Mouse (Mus musculus): ENCODE results near the gene Fggy. TPM values are rescaled to one million over a fixed set of nuclear protein-coding genes. Genes with fewer than 3 reads are reported as not detected.
A peak's percentile ranks its signal among the peaks of the same experiment; 100 is the strongest.

Gene Fggy
- polyA plus RNA-seq, 1 experiment from 2014 or later = 7.3 TPM

GRCm38 (mm10) chr4:95746954-95747353 is 189.6 kb downstream of the Fggy start:
- 94% methylated on average over 6 of the region's 6 CpGs for WGBS

GRCm38 (mm10) chr4:95747415-95748202 is 190.3 kb downstream of the Fggy start:
- Histone ChIP-seq H3K9me3 (no peaks in the 10 kb centered on the region), H3K4me3 (no peak overlapping the region), H3K36me3 (replicated peaks) (no peaks in the 10 kb centered on the region), H3K4me1 (peaks cover 20% of the 10 kb centered on the region), H3K27ac (replicated peaks) (no peak overlapping the region), H3K27me3 (replicated peaks; ENCODE audit: low read depth, poor library complexity, severe bottlenecking) (no peaks in the 10 kb centered on the region)
- no peak for DNase-seq (ENCODE audit: low spot score)
- 85% methylated on average over 12 of the region's 12 CpGs for WGBS

More at GRCm38 (mm10) chr4:95746954-95747353, 189.6 kb downstream of the Fggy start:
- H3K27ac ChIP-seq (replicated peaks) = no peak overlapping the region
- peaks cover 20% of the 10 kb centered on the region for H3K4me1 ChIP-seq
- no peaks in the 10 kb centered on the region for H3K27me3 ChIP-seq (replicated peaks; ENCODE audit: low read depth, poor library complexity, severe bottlenecking)
- no peaks in the 10 kb centered on the region for H3K9me3 ChIP-seq
- H3K36me3 ChIP-seq (replicated peaks) = no peaks in the 10 kb centered on the region
- DNase-seq (ENCODE audit: low spot score) = no peak
- no peak overlapping the region for H3K4me3 ChIP-seq

DNA sequence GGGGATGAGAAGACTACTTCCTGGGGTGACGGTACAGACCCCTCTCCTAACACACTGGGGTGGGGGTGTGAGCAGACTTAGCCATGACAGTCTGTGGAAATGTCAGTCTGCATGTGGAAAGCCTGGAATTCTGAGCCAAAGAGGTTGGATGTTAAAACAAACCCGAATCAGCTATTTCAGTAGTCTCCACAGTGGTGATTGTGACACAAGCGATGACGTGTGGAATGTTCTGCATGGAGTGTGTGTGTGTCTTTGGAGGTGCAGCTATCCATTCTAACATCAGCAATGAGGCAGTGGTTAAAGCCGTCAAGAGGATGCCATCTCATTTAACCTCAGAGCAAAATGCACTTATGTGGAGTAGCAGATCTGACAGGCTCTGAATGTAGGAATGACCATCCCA is 192.9 kb downstream of the Fggy start:
- DNase-seq (ENCODE audit: low spot score) = no peak
- H3K4me1 ChIP-seq = peaks cover 7% of the 10 kb centered on the region
- H3K27ac ChIP-seq (replicated peaks) = no peak overlapping the region
- WGBS = 87% methylated on average over 5 of the region's 5 CpGs
- H3K27me3 ChIP-seq (replicated peaks; ENCODE audit: low read depth, poor library complexity, severe bottlenecking) = no peaks in the 10 kb centered on the region
- no peaks in the 10 kb centered on the region for H3K36me3 ChIP-seq (replicated peaks)
- H3K4me3 ChIP-seq = no peak overlapping the region
- H3K9me3 ChIP-seq = no peaks in the 10 kb centered on the region

- H3K4me1 ChIP-seq = peaks cover 3% of the 10 kb centered on the region; the same call in 1 of the 2 replicates
- H3K4me3 ChIP-seq = no peak overlapping the region
- no peaks in the 10 kb centered on the region for H3K27me3 ChIP-seq (replicated peaks; ENCODE audit: low read depth, poor library complexity, severe bottlenecking)
- H3K9me3 ChIP-seq = no peaks in the 10 kb centered on the region
- H3K36me3 ChIP-seq (replicated peaks) = no peaks in the 10 kb centered on the region
- 80% methylated on average over 6 of the region's 6 CpGs for WGBS
- DNase-seq (ENCODE audit: low spot score) = no peak
- H3K27ac ChIP-seq (replicated peaks) = no peak overlapping the region
These were observed 195.4 kb downstream of the Fggy start for GRCm38 (mm10) chr4:95752538-95753188.

DNA sequence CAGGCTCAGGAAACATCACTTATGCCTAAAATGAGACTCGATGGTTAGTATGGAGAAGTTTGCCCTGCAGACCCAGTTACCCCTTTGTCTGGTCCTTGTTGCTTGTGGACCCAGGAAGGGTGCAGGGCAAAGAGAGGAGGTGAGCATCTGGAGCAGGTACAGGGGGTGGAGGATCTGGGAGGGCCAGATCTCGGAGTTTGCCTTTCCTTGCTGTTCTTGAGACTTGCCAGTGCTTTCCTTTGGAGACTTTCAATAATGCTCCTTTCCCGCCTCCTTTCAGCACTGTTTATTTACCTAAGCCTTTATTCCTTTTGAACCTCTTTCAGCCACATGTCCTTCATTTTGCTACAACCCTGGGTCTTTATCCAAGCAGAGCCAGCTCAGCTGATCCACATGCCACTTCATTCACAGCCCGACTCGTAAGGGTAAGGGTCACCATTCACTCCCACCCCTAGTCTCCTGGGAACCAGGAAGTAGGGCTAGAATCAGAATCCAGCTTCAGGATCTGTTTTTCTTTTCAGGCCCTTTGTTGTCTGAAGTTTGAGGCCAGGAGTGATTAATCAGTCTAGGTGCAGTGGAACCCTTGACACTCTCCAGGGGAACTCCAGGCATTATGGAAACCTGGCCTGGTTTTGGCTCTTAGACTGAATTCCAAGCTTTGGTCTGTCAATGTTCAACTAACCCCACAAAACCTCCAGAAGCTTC is 201.9 kb downstream of the Fggy start:
- 33% methylated on average over 5 of the region's 5 CpGs for WGBS
- H3K9me3 ChIP-seq = no peaks in the 10 kb centered on the region
- H3K4me3 ChIP-seq = no peak overlapping the region
- H3K27me3 ChIP-seq (replicated peaks; ENCODE audit: low read depth, poor library complexity, severe bottlenecking) = no peaks in the 10 kb centered on the region
- peak overlapping the region; percentile 65 for H3K27ac ChIP-seq (replicated peaks)
- no peaks in the 10 kb centered on the region for H3K36me3 ChIP-seq (replicated peaks)
- H3K4me1 ChIP-seq = peaks cover 14% of the 10 kb centered on the region
- DNase-seq (ENCODE audit: low spot score) = peak; percentile 62

- no peak for DNase-seq (ENCODE audit: low spot score)
These were observed 208.1 kb downstream of the Fggy start for GRCm38 (mm10) chr4:95765359-95765758.

DNA sequence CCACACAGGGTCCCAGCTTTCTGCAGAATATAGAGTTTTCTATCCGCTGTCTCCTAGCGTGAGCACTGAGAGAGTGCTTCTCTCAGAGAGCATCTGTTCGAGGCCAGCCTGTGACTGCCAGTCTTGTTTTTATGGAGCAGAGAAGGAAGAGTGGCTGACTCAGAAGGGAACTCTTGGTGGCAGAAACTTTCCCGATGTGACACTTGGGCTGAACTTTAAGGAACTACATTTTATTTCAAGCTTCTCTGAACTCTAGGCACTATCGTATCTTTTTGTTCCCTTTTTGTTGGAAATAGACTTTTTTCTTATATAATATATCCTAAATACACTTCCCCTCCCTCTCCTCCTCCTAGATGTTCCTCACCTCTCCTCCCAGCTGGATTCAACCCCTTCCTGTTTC is 213.2 kb downstream of the Fggy start:
- no peak for DNase-seq (ENCODE audit: low spot score)
- Histone ChIP-seq H3K36me3 (replicated peaks) (no peaks in the 10 kb centered on the region), H3K9me3 (no peaks in the 10 kb centered on the region), H3K27me3 (replicated peaks; ENCODE audit: low read depth, poor library complexity, severe bottlenecking) (no peaks in the 10 kb centered on the region), H3K4me1 (peaks cover 27% of the 10 kb centered on the region), H3K27ac (replicated peaks) (no peak overlapping the region; the same call in 1 of the 2 replicates), H3K4me3 (no peak overlapping the region)
- WGBS = 84% methylated on average over 5 of the region's 5 CpGs

More at GRCm38 (mm10) chr4:95765359-95765758, 208.1 kb downstream of the Fggy start:
- H3K4me3 ChIP-seq = no peak overlapping the region
- H3K9me3 ChIP-seq = no peaks in the 10 kb centered on the region
- no peaks in the 10 kb centered on the region for H3K27me3 ChIP-seq (replicated peaks; ENCODE audit: low read depth, poor library complexity, severe bottlenecking)
- no peaks in the 10 kb centered on the region for H3K36me3 ChIP-seq (replicated peaks)
- 76% methylated on average over 2 of the region's 2 CpGs for WGBS
- no peak overlapping the region for H3K27ac ChIP-seq (replicated peaks)
- peaks cover 12% of the 10 kb centered on the region; the same call in 1 of the 2 replicates for H3K4me1 ChIP-seq

DNA sequence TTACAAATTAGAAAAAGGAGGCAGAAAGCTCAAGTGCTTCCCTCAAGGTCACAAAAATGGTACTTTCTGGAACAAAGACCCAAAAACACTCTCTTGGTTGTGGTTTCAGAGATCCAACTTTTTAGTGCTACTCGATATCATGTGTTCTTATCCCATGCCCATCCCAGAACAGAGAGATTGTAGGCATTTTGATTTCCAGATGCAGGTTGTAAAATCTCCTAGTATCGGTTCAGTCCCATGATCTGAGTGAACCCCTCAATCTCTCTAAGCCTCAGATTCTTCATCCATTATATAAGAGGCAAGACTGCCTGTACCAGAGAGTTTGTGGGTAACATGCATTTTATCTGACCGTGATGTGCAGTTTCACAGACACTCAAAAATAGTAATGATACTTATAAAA is 214.2 kb downstream of the Fggy start:
- no peaks in the 10 kb centered on the region for H3K9me3 ChIP-seq
- H3K4me3 ChIP-seq = no peak overlapping the region
- peak overlapping the region; percentile 63; the same call in 1 of the 2 replicates for H3K27ac ChIP-seq (replicated peaks)
- H3K36me3 ChIP-seq (replicated peaks) = no peaks in the 10 kb centered on the region
- no peak for DNase-seq (ENCODE audit: low spot score)
- peaks cover 24% of the 10 kb centered on the region for H3K4me1 ChIP-seq
- H3K27me3 ChIP-seq (replicated peaks; ENCODE audit: low read depth, poor library complexity, severe bottlenecking) = no peaks in the 10 kb centered on the region
- WGBS = 91% methylated on average over 3 of the region's 3 CpGs

DNA sequence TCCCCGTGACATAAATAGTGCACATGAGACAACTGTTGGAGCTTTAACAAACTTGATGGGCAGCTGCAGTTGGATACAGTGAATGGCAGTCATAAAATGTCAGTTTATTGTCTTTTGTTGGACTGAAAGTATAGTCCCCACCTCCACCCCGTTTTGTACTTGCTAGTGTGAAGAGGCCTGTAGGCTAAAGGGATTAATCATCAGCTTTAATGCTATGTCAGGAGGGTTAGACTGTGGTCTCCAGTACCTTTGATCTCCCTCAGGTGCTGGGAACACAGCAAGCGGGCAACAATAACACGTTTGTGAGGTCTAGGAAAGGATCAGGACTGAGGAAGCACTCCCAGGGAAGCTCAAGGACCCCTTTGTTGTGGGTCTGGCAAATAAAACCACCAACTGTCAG is 214.6 kb downstream of the Fggy start:
- peak overlapping the region; percentile 63; the same call in 1 of the 2 replicates for H3K27ac ChIP-seq (replicated peaks)
- DNase-seq (ENCODE audit: low spot score) = no peak
- WGBS = 30% methylated on average over 4 of the region's 4 CpGs

GRCm38 (mm10) chr4:95772663-95773062 is 215.4 kb downstream of the Fggy start:
- Histone ChIP-seq H3K4me1 (peaks cover 35% of the 10 kb centered on the region), H3K4me3 (no peak overlapping the region), H3K36me3 (replicated peaks) (no peaks in the 10 kb centered on the region), H3K9me3 (no peaks in the 10 kb centered on the region), H3K27me3 (replicated peaks; ENCODE audit: low read depth, poor library complexity, severe bottlenecking) (no peaks in the 10 kb centered on the region), H3K27ac (replicated peaks) (peak overlapping the region; percentile 63; the same call in 1 of the 2 replicates)
- 13% methylated on average over 3 of the region's 3 CpGs for WGBS
- peak; percentile 64 for DNase-seq (ENCODE audit: low spot score)

More for the DNA sequence above, 214.6 kb downstream of the Fggy start:
- Histone ChIP-seq H3K4me1 (peaks cover 28% of the 10 kb centered on the region), H3K4me3 (no peak overlapping the region), H3K9me3 (no peaks in the 10 kb centered on the region), H3K36me3 (replicated peaks) (no peaks in the 10 kb centered on the region), H3K27me3 (replicated peaks; ENCODE audit: low read depth, poor library complexity, severe bottlenecking) (no peaks in the 10 kb centered on the region)

- H3K9me3 ChIP-seq = no peaks in the 10 kb centered on the region
- 89% methylated on average over 3 of the region's 3 CpGs for WGBS
- H3K27ac ChIP-seq (replicated peaks) = no peak overlapping the region
- DNase-seq (ENCODE audit: low spot score) = no peak
- no peaks in the 10 kb centered on the region for H3K36me3 ChIP-seq (replicated peaks)
- H3K4me1 ChIP-seq = peaks cover 35% of the 10 kb centered on the region
- no peak overlapping the region for H3K4me3 ChIP-seq
- H3K27me3 ChIP-seq (replicated peaks; ENCODE audit: low read depth, poor library complexity, severe bottlenecking) = no peaks in the 10 kb centered on the region
These were observed 218.3 kb downstream of the Fggy start for GRCm38 (mm10) chr4:95775574-95775973.

- DNase-seq (ENCODE audit: low spot score) = no peak
- H3K4me3 ChIP-seq = no peak overlapping the region
- H3K27ac ChIP-seq (replicated peaks) = peak overlapping the region; percentile 66
- 42% methylated on average over 2 of the region's 2 CpGs for WGBS
- no peaks in the 10 kb centered on the region for H3K36me3 ChIP-seq (replicated peaks)
- no peaks in the 10 kb centered on the region for H3K9me3 ChIP-seq
- H3K27me3 ChIP-seq (replicated peaks; ENCODE audit: low read depth, poor library complexity, severe bottlenecking) = no peaks in the 10 kb centered on the region
- H3K4me1 ChIP-seq = peaks cover 23% of the 10 kb centered on the region
These were observed 220.5 kb downstream of the Fggy start for GRCm38 (mm10) chr4:95777839-95778238.
